16 mouse cellular contexts compared by ENCODE assay signal in genomic region chr2:134844391-134845238, GRCm38 (mm10). TPM values are rescaled to one million over a fixed set of nuclear protein-coding genes. Genes with fewer than 3 reads are reported as not detected.
DNase-seq lines count a peak whose midpoint lies in the region; ATAC-seq and TF ChIP-seq lines count a peak whose summit lies in the region.
"Had no signal": no experiment of that assay in that cellular context is flagged by ENCODE, and none has a peak within 500 bp of the region (broad histone marks: within the 10 kb centered on the region; RNA-seq: fewer than 3 reads in every experiment).

No protein-coding gene starts in this region.

- H3K36me3 ChIP-seq in intestine, postnatal 0 days (ENCODE audit: control insufficient read depth, insufficient read depth), result no peaks in the 10 kb centered on the region
- H3K36me3 ChIP-seq in liver, embryonic 15.5 days (replicated peaks), result no peaks in the 10 kb centered on the region
- no peaks in the 10 kb centered on the region for H3K36me3 ChIP-seq in stomach, embryonic 16.5 days (ENCODE audit: control insufficient read depth, insufficient read depth, low read length)
- H3K36me3 ChIP-seq in midbrain, embryonic 13.5 days, result no peaks in the 10 kb centered on the region
- H3K36me3 ChIP-seq: embryonic facial prominence, embryonic 12.5 days; heart, embryonic 12.5 days; neural tube, embryonic 13.5 days had no signal

- H3K27ac ChIP-seq in layer of hippocampus, adult 2 months, result peak overlapping the region; percentile 19; the same call in 1 of the 2 replicates
- peak overlapping the region; percentile 57 for H3K27ac ChIP-seq in intestine, postnatal 0 days (ENCODE audit: low read depth, low read length)
- peak overlapping the region; percentile 64 for H3K27ac ChIP-seq in liver, embryonic 15.5 days (replicated peaks)
- peak overlapping the region; percentile 43 for H3K27ac ChIP-seq in stomach, embryonic 16.5 days (ENCODE audit: low read length)
- no peak overlapping the region for H3K27ac ChIP-seq in midbrain, embryonic 13.5 days
- H3K27ac ChIP-seq: embryonic facial prominence, embryonic 12.5 days; neural tube, embryonic 13.5 days had no signal

- peaks cover 9% of the 10 kb centered on the region; the same call in 1 of the 2 replicates for H3K4me1 ChIP-seq in intestine, postnatal 0 days (replicated peaks; ENCODE audit: control insufficient read depth, insufficient read depth, low read length)
- H3K4me1 ChIP-seq in liver, embryonic 15.5 days (replicated peaks), result peaks cover 6% of the 10 kb centered on the region; the same call in 1 of the 2 replicates
- H3K4me1 ChIP-seq in stomach, embryonic 16.5 days (ENCODE audit: control insufficient read depth, insufficient read depth, low read length), result no peaks in the 10 kb centered on the region
- no peaks in the 10 kb centered on the region for H3K4me1 ChIP-seq in midbrain, embryonic 13.5 days (replicated peaks)
- H3K4me1 ChIP-seq: embryonic facial prominence, embryonic 12.5 days; heart, embryonic 12.5 days had no signal

- TF ChIP-seq CTCF in layer of hippocampus, adult 2 months (conservative IDR thresholded peaks at IDR 0.05), result no peak
- TF ChIP-seq CTCF in intestine, postnatal 0 days (IDR thresholded peaks at IDR 0.05; ENCODE audit: low read depth), result no peak

- 26% methylated on average over 6 of the region's 6 CpGs for WGBS in intestine, postnatal 0 days
- 19% methylated on average over 6 of the region's 6 CpGs for WGBS in liver, embryonic 15.5 days (ENCODE audit: insufficient replicate concordance)
- WGBS in stomach, embryonic 16.5 days, result 46% methylated on average over 6 of the region's 6 CpGs
- 77% methylated on average over 6 of the region's 6 CpGs for WGBS in midbrain, embryonic 13.5 days

- H3K9ac ChIP-seq in intestine, postnatal 0 days (ENCODE audit: low read depth, low read length), result no peak overlapping the region
- H3K9ac ChIP-seq in liver, embryonic 15.5 days, result no peak overlapping the region
- no peak overlapping the region for H3K9ac ChIP-seq in stomach, embryonic 16.5 days (ENCODE audit: low read length)
- H3K9ac ChIP-seq in midbrain, embryonic 13.5 days (replicated peaks), result no peak overlapping the region
- H3K9ac ChIP-seq: embryonic facial prominence, embryonic 12.5 days; heart, embryonic 12.5 days; neural tube, embryonic 13.5 days had no signal

- peak overlapping the region; percentile 48 for H3K4me2 ChIP-seq in intestine, postnatal 0 days (replicated peaks; ENCODE audit: low read depth)
- H3K4me2 ChIP-seq in liver, embryonic 15.5 days, result no peak overlapping the region
- H3K4me2 ChIP-seq in stomach, embryonic 16.5 days (ENCODE audit: low read depth, low read length), result peak overlapping the region; percentile 0; the same call in 1 of the 2 replicates
- H3K4me2 ChIP-seq in midbrain, embryonic 13.5 days (replicated peaks), result no peak overlapping the region
- H3K4me2 ChIP-seq: embryonic facial prominence, embryonic 12.5 days; heart, embryonic 12.5 days; neural tube, embryonic 13.5 days had no signal

- no peaks in the 10 kb centered on the region for H3K27me3 ChIP-seq in intestine, postnatal 0 days (replicated peaks; ENCODE audit: control insufficient read depth, insufficient read depth, low read length)
- H3K27me3 ChIP-seq in liver, embryonic 15.5 days, result no peaks in the 10 kb centered on the region
- H3K27me3 ChIP-seq in stomach, embryonic 16.5 days (ENCODE audit: control insufficient read depth, insufficient read depth, low read length), result no peaks in the 10 kb centered on the region
- H3K27me3 ChIP-seq in midbrain, embryonic 13.5 days, result no peaks in the 10 kb centered on the region
- H3K27me3 ChIP-seq: embryonic facial prominence, embryonic 12.5 days; heart, embryonic 12.5 days; neural tube, embryonic 13.5 days had no signal

- no peak overlapping the region for H3K4me3 ChIP-seq in layer of hippocampus, adult 2 months
- H3K4me3 ChIP-seq in intestine, postnatal 0 days (ENCODE audit: low read depth, low read length), result no peak overlapping the region
- no peak overlapping the region for H3K4me3 ChIP-seq in liver, embryonic 15.5 days (replicated peaks)
- no peak overlapping the region for H3K4me3 ChIP-seq in stomach, embryonic 16.5 days (replicated peaks; ENCODE audit: low read length)
- no peak overlapping the region for H3K4me3 ChIP-seq in midbrain, embryonic 13.5 days (replicated peaks)
- H3K4me3 ChIP-seq: embryonic facial prominence, embryonic 12.5 days; heart, embryonic 12.5 days; neural tube, embryonic 13.5 days had no signal

- H3K9me3 ChIP-seq in intestine, postnatal 0 days (ENCODE audit: control insufficient read depth), result no peaks in the 10 kb centered on the region
- no peaks in the 10 kb centered on the region for H3K9me3 ChIP-seq in liver, embryonic 15.5 days (replicated peaks)
- H3K9me3 ChIP-seq in stomach, embryonic 16.5 days (replicated peaks; ENCODE audit: control insufficient read depth, low read length), result no peaks in the 10 kb centered on the region
- no peaks in the 10 kb centered on the region for H3K9me3 ChIP-seq in midbrain, embryonic 13.5 days
- H3K9me3 ChIP-seq: embryonic facial prominence, embryonic 12.5 days; heart, embryonic 12.5 days; neural tube, embryonic 13.5 days had no signal

- no peak for DNase-seq in layer of hippocampus, adult 2 months (ENCODE audit: low spot score in 2 of 2)
- DNase-seq in layer of hippocampus, postnatal 25 days (ENCODE audit: extremely low spot score in 1 of 2, low spot score in 1 of 2), result no peak
- DNase-seq in cerebellum, adult 18-20 months, result no peak
- DNase-seq in heart, adult 9 months (ENCODE audit: low spot score in 2 of 2), result no peak
- DNase-seq: cerebellum, adult 11 months; gastrocnemius, postnatal 14 days; layer of hippocampus, adult 9-11 months; lung, adult 2 months; retina, postnatal 1 day had no signal

- peak; percentile 85 for ATAC-seq in intestine, postnatal 0 days
- no peak for ATAC-seq in liver, embryonic 15.5 days (ENCODE audit: insufficient read depth)
- ATAC-seq in stomach, embryonic 16.5 days (ENCODE audit: insufficient read depth, low FRiP score), result peak; percentile 71; the same call in 1 of the 2 replicates
- no peak for ATAC-seq in midbrain, embryonic 13.5 days

RNA-seq across cellular contexts. Expression of gene Plcb1, which starts 58.7 kb away (rescaled TPM):
- total RNA-seq in layer of hippocampus, adult 2 months (2021), result 100 to 1,000 TPM; 152 to 156 TPM
- total RNA-seq in layer of hippocampus, postnatal 25 days (2021), result 100 to 1,000 TPM; 136 to 149 TPM
- polyA plus RNA-seq in intestine, postnatal 0 days (2015; fragmentation: Nextera tagmentation; extraction: Ambion mirVana), result 7.7 and 8.2 TPM in 2 replicates
- 3.3 and 5.3 TPM in 2 replicates for polyA plus RNA-seq in liver, embryonic 15.5 days (2015; fragmentation: Nextera tagmentation; extraction: Ambion mirVana)
- polyA plus RNA-seq in stomach, embryonic 16.5 days (2015; fragmentation: Nextera tagmentation; extraction: Ambion mirVana), result 9.2 and 11.9 TPM in 2 replicates
- polyA plus RNA-seq in midbrain, embryonic 13.5 days (2015; fragmentation: Nextera tagmentation; extraction: Ambion mirVana), result 20.7 and 21.2 TPM in 2 replicates

Comparison
In these comparisons a context has a peak if more than half of its experiments do, and no peak if none do; other contexts are left out.
1. ATAC-seq: peak in intestine, postnatal 0 days (single experiment) and stomach, embryonic 16.5 days (single experiment); none in liver, embryonic 15.5 days (single experiment) and midbrain, embryonic 13.5 days (single experiment).
2. H3K4me2 ChIP-seq: peak in intestine, postnatal 0 days (single experiment) and stomach, embryonic 16.5 days (single experiment); none in liver, embryonic 15.5 days (single experiment) and midbrain, embryonic 13.5 days (single experiment).